Mouse (Mus musculus) megakaryocyte-erythroid progenitor cell, adult 5-6 weeks (primary cell): ENCODE measurements around the gene Tarm1. TPM values are rescaled to one million over a fixed set of nuclear protein-coding genes. Genes with fewer than 3 reads are reported as not detected.

Source experiments
- ATAC-seq: replicated peaks from 2 replicates; pipeline ENCODE4 v1.8.0; 2016; ENCODE audit warnings: mild to moderate bottlenecking, inconsistent platforms; ENCODE audit not compliant: severe bottlenecking, poor library complexity, low FRiP score, low TSS enrichment
- total RNA-seq, 2 experiments: library from RNA; stranded (forward) in 1 of 2; stranded (reverse) in 1 of 2; fragments of 200-1000, 215-1000 nt in 1 of 2; fragments of >200 nt in 1 of 2; fragmentation: Nextera tagmentation in 1 of 2; gene quantifications; 2 replicates each; pipeline ENCODE4 v1.2.3; 2014 to 2017

The Tarm1 gene
- total RNA-seq, 2 experiments from 2014 or later = not detected

GRCm38 (mm10) chr7:3444678-3445077 lies 57.7 kb downstream of the Tarm1 start:
- ATAC-seq = no peak

- no peak for ATAC-seq
These were observed 59.9 kb downstream of the Tarm1 start for GRCm38 (mm10) chr7:3442476-3443062.

- no peak for ATAC-seq
These were observed 61.9 kb downstream of the Tarm1 start for GRCm38 (mm10) chr7:3440526-3440925.

- no peak for ATAC-seq
These were observed 62.4 kb downstream of the Tarm1 start for GRCm38 (mm10) chr7:3439984-3440383.

- no peak for ATAC-seq
These were observed 64.5 kb downstream of the Tarm1 start for GRCm38 (mm10) chr7:3437941-3438340.

Other genes starting within 250 kb of the Tarm1 start
- gene Myadm, start 213.5 kb downstream of the Tarm1 start, total RNA-seq (2014; fragmentation: Nextera tagmentation) = 1.2 TPM in 1 of 2 replicates, not detected in the other
- gene Myadm, start 213.5 kb downstream of the Tarm1 start, total RNA-seq (2017) = 0.61 and 2.4 TPM in 2 replicates
- not detected in 2 replicates for gene Prkcg, start 213.4 kb downstream of the Tarm1 start, total RNA-seq (2014; fragmentation: Nextera tagmentation)
- gene Prkcg, start 213.4 kb downstream of the Tarm1 start, total RNA-seq (2017) = not detected in 2 replicates
- gene Cacng7, start 169.7 kb downstream of the Tarm1 start, total RNA-seq (2014; fragmentation: Nextera tagmentation) = not detected in 2 replicates
- not detected in 2 replicates for gene Cacng7, start 169.7 kb downstream of the Tarm1 start, total RNA-seq (2017)
- not detected in 2 replicates for gene Cacng8, start 111.9 kb downstream of the Tarm1 start, total RNA-seq (2014; fragmentation: Nextera tagmentation)
- not detected in 2 replicates for gene Cacng8, start 111.9 kb downstream of the Tarm1 start, total RNA-seq (2017)
- not detected in 2 replicates for gene Cacng6, start 78.4 kb downstream of the Tarm1 start, total RNA-seq (2014; fragmentation: Nextera tagmentation)
- gene Cacng6, start 78.4 kb downstream of the Tarm1 start, total RNA-seq (2017) = not detected in 2 replicates
- gene Oscar, start 113.5 kb upstream of the Tarm1 start, total RNA-seq (2014; fragmentation: Nextera tagmentation) = not detected in 2 replicates
- not detected in 2 replicates for gene Oscar, start 113.5 kb upstream of the Tarm1 start, total RNA-seq (2017)
- gene Ndufa3, start 114.7 kb upstream of the Tarm1 start, total RNA-seq (2014; fragmentation: Nextera tagmentation) = 427 and 468 TPM in 2 replicates
- 170 and 216 TPM in 2 replicates for gene Ndufa3, start 114.7 kb upstream of the Tarm1 start, total RNA-seq (2017)
- gene Tfpt, start 127.3 kb upstream of the Tarm1 start, total RNA-seq (2014; fragmentation: Nextera tagmentation) = 17.6 and 26.3 TPM in 2 replicates
- 38.1 and 45.9 TPM in 2 replicates for gene Tfpt, start 127.3 kb upstream of the Tarm1 start, total RNA-seq (2017)
- gene Prpf31, start 127.4 kb upstream of the Tarm1 start, total RNA-seq (2014; fragmentation: Nextera tagmentation) = 53.7 and 61.4 TPM in 2 replicates
- 125 and 128 TPM in 2 replicates for gene Prpf31, start 127.4 kb upstream of the Tarm1 start, total RNA-seq (2017)
- 117 and 166 TPM in 2 replicates for gene Cnot3, start 142.6 kb upstream of the Tarm1 start, total RNA-seq (2014; fragmentation: Nextera tagmentation)
- gene Cnot3, start 142.6 kb upstream of the Tarm1 start, total RNA-seq (2017) = 21.2 and 47.8 TPM in 2 replicates
- gene Leng1, start 163.2 kb upstream of the Tarm1 start, total RNA-seq (2014; fragmentation: Nextera tagmentation) = 5.5 and 8.1 TPM in 2 replicates
- gene Leng1, start 163.2 kb upstream of the Tarm1 start, total RNA-seq (2017) = 7.1 and 15.2 TPM in 2 replicates
- 10.8 and 19.5 TPM in 2 replicates for gene Tmc4, start 174.9 kb upstream of the Tarm1 start, total RNA-seq (2014; fragmentation: Nextera tagmentation)
- 1.7 and 8.6 TPM in 2 replicates for gene Tmc4, start 174.9 kb upstream of the Tarm1 start, total RNA-seq (2017)
- 6.6 and 9.5 TPM in 2 replicates for gene Tsen34, start 190.2 kb upstream of the Tarm1 start, total RNA-seq (2014; fragmentation: Nextera tagmentation)
- 10.3 and 18.2 TPM in 2 replicates for gene Tsen34, start 190.2 kb upstream of the Tarm1 start, total RNA-seq (2017)
- gene Mboat7, start 190.9 kb upstream of the Tarm1 start, total RNA-seq (2014; fragmentation: Nextera tagmentation) = 20.2 and 26.7 TPM in 2 replicates
- gene Mboat7, start 190.9 kb upstream of the Tarm1 start, total RNA-seq (2017) = 8.5 and 18.9 TPM in 2 replicates
- gene Rps9, start 201.4 kb upstream of the Tarm1 start, total RNA-seq (2014; fragmentation: Nextera tagmentation) = 3,542 and 4,029 TPM in 2 replicates
- 1,380 and 1,558 TPM in 2 replicates for gene Rps9, start 201.4 kb upstream of the Tarm1 start, total RNA-seq (2017)
- 0.69 TPM in 1 of 2 replicates, not detected in the other for gene Pirb, start 217.8 kb upstream of the Tarm1 start, total RNA-seq (2014; fragmentation: Nextera tagmentation)
- gene Pirb, start 217.8 kb upstream of the Tarm1 start, total RNA-seq (2017) = 1.5 TPM in 1 of 2 replicates, not detected in the other